Mouse (Mus musculus): ENCODE measurements around the gene 2410131K14Rik.

Gene 2410131K14Rik

DNA sequence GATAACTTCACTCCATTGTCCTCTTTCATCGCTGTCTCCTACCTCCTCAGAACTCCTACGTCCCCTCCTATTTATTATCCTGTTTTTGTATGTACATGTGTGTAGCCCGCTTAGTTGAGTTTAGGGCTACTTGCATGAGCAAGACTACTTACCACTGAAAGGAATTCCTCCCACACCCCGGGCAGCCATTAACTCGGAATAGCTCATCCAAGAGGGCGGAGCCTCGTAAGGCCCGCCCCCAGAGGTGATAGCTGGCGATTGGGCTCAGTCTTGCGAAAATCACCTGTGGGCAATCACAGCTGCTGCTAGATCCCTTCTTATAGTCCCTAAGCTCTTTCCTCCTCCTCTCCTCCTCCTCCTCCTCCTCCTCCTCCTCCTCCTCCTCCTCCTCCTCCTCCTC, 66.2 kb downstream of the 2410131K14Rik start:
- no peak for ATAC-seq (ENCODE audit: low TSS enrichment)

DNA sequence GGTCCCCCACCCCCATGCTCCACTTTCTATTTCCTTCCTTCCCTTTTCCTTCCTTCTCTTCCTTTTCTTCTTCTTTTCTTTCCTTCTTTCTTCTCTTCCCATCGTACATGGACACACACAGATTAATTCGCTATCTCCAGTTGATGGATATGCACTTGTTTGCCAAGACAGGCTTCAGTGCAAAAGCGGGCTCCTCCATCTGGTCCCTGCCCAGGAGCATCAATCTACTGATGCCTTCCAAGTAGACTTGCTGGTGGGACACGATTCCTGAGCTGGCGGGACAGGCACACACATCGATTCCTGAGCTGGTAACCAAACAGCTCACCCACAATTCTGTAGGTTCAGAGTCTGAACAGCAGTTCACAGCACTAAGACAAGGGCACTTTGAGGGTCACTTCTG, 68.7 kb downstream of the 2410131K14Rik start:
- no peak for ATAC-seq (ENCODE audit: low TSS enrichment)
